Mouse (Mus musculus) urinary bladder, postnatal 0 days (tissue): ENCODE results near the gene Angptl1. TPM values are rescaled to one million over a fixed set of nuclear protein-coding genes. Genes with fewer than 3 reads are reported as not detected.

Source experiments
- polyA plus RNA-seq: library from polyadenylated mRNA; unstranded; fragments of >200 nt; fragmentation: Nextera tagmentation; extraction: Ambion mirVana; gene quantifications from 2 replicates; pipeline ENCODE4 v1.2.1, GENCODE M21; 2015

Gene Angptl1
- 4.2 and 6.2 TPM in 2 replicates for polyA plus RNA-seq

GRCm38 (mm10) chr1:156838177-156838576 is at the start of gene Angptl1:
Angptl1 (plus strand) TSS chr1:156838562.

Other genes with a start within 250 kb of the Angptl1 start
- gene Tor3a, start 164.2 kb upstream of the Angptl1 start, polyA plus RNA-seq = 10.4 and 12.3 TPM in 2 replicates
- 16.7 and 19.6 TPM in 2 replicates for gene Fam20b, start 119.5 kb upstream of the Angptl1 start, polyA plus RNA-seq
- gene Ralgps2, start 101.1 kb downstream of the Angptl1 start, polyA plus RNA-seq = 16.2 and 24.5 TPM in 2 replicates